Mouse (Mus musculus): ENCODE results near the gene Gng2.

- TF ChIP-seq USF1 (IDR thresholded peaks at IDR 0.05; ENCODE audit: low read depth, low read length) (no peak), CTCF (IDR thresholded peaks at IDR 0.05 in 2 of 3, conservative IDR thresholded peaks at IDR 0.05 in 1 of 3; ENCODE audit: control insufficient read depth in 1 of 3, insufficient read depth in 1 of 3, low read depth in 2 of 3, low read length in 3 of 3, poor library complexity in 1 of 3, severe bottlenecking in 1 of 3) (no peak), MAFK (IDR thresholded peaks at IDR 0.05; ENCODE audit: borderline replicate concordance, low read depth, low read length) (no peak), TAL1 (IDR thresholded peaks at IDR 0.05; ENCODE audit: low read length) (no peak), POLR2AphosphoS5 (IDR thresholded peaks at IDR 0.05; ENCODE audit: borderline replicate concordance, low read depth, low read length) (no peak), E2F4 (IDR thresholded peaks at IDR 0.05; ENCODE audit: borderline replicate concordance, low read depth, low read length) (no peak), EP300 (IDR thresholded peaks at IDR 0.05; ENCODE audit: low read depth in 1 of 2, low read length in 2 of 2) (no peak), HCFC1 (IDR thresholded peaks at IDR 0.05; ENCODE audit: low read depth, low read length) (peak; percentile 91), TBP (IDR thresholded peaks at IDR 0.05; ENCODE audit: low read depth, low read length) (peak; percentile 84), POLR2A (IDR thresholded peaks at IDR 0.05; ENCODE audit: control insufficient read depth in 1 of 2, insufficient read depth in 1 of 2, low read depth in 1 of 2, low read length in 2 of 2, poor library complexity in 1 of 2) (peak; percentile 63 to 68; a peak in 3 of 4 replicates), ETS1 (IDR thresholded peaks at IDR 0.05; ENCODE audit: low read depth, low read length) (no peak)
Observed at GRCm38 (mm10) chr14:19823321-19824142, 153.9 kb downstream of the Gng2 start, which contains the start of gene Rtraf.
